ENCODE assay signal across 8 mouse cellular contexts in the genomic region with DNA sequence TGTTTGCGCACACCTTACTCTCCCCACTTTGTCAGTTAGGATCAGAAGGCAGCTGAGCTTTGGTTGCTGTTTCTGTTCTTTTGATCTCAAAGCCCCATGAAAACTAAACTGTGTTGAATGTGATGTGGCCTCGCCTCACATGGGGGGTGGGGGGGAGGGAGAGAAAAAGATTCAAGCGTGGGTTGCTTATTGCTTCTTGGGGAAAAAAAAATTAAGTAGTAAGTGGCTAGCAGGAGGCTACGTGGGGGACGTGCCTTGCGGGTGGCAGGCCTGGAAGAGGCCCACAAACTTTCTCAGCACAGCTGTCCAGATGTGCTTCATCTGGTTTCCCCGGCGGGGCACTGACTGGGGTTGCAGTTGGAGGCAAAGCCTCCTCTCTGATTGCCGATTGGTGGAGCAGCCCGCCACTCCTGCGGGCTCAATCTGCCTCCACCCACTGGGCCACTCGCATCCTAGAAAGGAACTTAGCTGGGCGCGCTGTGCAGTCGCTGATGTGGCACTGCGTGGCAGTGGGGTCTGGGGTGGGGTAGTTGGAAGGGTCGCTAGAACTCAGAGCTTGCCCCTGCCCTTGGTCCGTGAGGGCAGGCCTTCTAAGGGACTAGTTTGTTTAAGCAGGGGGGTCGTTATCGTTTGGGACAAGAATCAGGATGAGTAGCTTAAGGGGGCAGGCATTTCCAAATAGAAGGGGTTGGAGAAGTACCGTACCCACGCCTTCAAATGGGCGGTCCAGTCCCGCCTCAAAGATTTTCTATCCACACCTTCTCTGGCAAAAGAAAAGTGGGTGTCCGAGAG. TPM values are rescaled to one million over a fixed set of nuclear protein-coding genes. Genes with fewer than 3 reads are reported as not detected.
A peak's percentile ranks its signal among the peaks of the same experiment; 100 is the strongest.
DNase-seq lines count a peak whose midpoint lies in the region.

A gene (minus strand): TSS at position 343 of the 792 bp plus-strand sequence.

- peak; percentile 92 for DNase-seq in adrenal gland, postnatal 10 days
- DNase-seq in embryo, embryonic 10.5 days (ENCODE audit: low spot score): peak; percentile 88
- peak; percentile 91 for DNase-seq in gastrocnemius, postnatal 25 days
- DNase-seq in induced T-regulatory cell, adult 2 months (ENCODE audit: low read depth): peak; percentile 7
- DNase-seq in left cerebral cortex, adult 18-20 months (ENCODE audit: low spot score in 2 of 2): peak; percentile 68 to 81
- peak; percentile 78 for DNase-seq in lung, postnatal 25 days (ENCODE audit: low spot score)
- DNase-seq in right cerebral cortex, postnatal 14 days: peak; percentile 85
- DNase-seq in natural killer cell, adult 2 months (ENCODE audit: low spot score in 2 of 2): no peak

RNA-seq across cellular contexts. Expression of the gene that starts here (rescaled TPM):
- 1 to 10 TPM; 8.0 to 8.5 TPM for total RNA-seq in adrenal gland, postnatal 10 days (2021)
- total RNA-seq in gastrocnemius, postnatal 25 days (2021): 1 to 10 TPM; 2.4 to 3.7 TPM
- 1 to 10 TPM in 1 of 2 experiments, under 1 TPM in 1; 0.63 to 2.5 TPM for total RNA-seq in left cerebral cortex, adult 18-20 months (2021)

Comparison
In these comparisons a context has a peak if more than half of its experiments do, and no peak if none do; other contexts are left out.
1. DNase-seq: peak in adrenal gland, postnatal 10 days (single experiment), embryo, embryonic 10.5 days (single experiment), gastrocnemius, postnatal 25 days (single experiment), induced T-regulatory cell, adult 2 months (single experiment), left cerebral cortex, adult 18-20 months (2 of 2), lung, postnatal 25 days (single experiment) and right cerebral cortex, postnatal 14 days (single experiment); none in natural killer cell, adult 2 months (0 of 2).